Mouse (Mus musculus): ENCODE measurements around the gene Gdpgp1.
A peak's percentile ranks its signal among the peaks of the same experiment; 100 is the strongest.

Gdpgp1 gene

DNA sequence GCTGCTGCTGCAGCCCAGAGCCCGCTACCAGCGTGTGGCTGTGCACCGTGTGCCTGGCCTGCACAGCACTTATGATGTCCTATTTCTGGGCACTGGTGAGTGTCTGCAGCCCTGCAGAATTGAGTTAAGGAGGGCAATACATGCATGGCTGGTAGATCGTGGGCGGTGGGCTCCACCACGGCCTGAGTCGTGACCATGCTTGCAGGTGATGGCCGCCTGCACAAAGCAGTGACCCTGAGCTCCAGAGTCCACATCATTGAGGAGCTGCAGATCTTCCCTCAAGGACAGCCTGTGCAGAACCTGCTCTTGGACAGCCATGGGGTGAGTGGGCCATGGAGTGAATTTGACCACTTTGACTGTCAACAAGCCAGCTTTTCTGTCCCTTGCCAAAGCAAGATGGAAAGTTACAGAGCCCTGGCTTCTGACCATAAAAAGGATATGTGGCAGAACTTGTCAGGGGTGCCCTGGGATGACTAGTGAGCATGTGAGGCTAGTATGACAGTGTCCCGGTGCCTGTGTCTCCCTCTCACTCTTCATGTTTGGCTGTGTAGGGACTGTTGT lies 12.3 kb upstream of the Gdpgp1 start:
- no peak for DNase-seq (ENCODE audit: extremely low read depth, insufficient read length, low spot score)

DNA sequence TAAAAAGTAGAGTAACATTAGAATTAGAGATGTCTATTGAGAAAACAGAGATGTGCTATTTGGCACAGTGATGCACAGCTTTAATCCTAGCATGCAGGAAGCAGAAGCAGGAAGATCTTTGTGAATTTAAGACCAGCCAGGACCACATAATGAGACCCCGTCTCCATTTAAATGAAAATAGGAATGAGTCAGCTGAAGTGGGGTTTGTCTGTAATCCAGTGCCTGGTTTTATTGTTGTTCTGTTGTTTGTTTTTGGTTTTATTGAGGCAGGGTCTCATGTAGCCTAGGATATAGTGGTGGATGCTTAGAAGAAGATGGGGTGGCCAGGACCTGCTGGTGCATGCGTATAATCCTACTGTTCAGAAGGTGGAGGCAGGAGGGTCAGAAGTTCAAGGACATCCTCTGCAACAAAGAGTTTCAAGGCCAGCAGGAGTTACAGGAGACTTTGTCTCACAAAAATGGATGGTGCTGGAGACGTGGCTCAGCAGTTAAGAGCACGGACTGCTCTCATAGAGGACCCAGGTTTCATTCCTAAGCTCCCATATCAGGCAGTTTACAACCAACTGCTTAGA lies 11.4 kb upstream of the Gdpgp1 start:
- DNase-seq (ENCODE audit: extremely low read depth, insufficient read length, low spot score), result no peak

DNA sequence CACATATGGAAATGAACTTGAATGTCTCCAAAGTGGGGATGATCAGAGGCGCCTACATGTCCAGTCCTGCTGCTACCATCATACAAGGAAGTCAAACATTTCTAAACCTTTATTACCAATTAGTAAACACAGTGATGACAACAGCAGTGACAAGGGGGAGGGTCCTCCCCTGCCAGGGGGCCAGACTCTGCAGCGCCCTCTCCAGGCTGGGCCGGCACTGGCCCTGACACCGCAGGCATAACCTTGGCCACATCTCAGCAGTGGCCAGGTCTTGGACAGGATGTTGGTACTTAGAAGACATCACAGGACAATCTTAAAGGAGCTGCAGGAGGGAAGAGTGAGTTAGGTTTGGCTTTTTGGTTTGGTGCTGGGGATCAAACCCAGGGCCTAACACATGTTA lies 5.6 kb upstream of the Gdpgp1 start:
- DNase-seq (ENCODE audit: extremely low read depth, insufficient read length, low spot score), result peak; percentile 34

DNA sequence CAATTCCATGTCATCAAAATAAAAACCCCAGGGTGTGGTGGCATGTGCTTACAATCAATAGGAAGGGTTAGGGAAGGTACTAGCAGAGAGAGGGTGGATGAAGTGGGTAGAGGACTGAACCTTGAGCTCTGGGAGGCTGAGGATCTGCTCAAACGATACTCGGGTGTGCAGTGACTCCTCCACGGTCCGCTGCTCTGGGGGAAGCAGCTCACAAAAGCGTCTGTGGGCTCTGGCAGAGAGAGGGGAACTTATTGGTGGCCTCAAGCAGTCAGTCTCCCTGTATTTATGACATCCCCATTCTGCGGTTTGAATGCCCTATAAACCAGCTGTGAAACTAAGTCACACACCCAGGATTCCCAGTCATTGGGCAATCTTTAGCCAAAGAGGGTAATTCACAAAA lies 2.5 kb upstream of the Gdpgp1 start:
- no peak for DNase-seq (ENCODE audit: extremely low read depth, insufficient read length, low spot score)

DNA sequence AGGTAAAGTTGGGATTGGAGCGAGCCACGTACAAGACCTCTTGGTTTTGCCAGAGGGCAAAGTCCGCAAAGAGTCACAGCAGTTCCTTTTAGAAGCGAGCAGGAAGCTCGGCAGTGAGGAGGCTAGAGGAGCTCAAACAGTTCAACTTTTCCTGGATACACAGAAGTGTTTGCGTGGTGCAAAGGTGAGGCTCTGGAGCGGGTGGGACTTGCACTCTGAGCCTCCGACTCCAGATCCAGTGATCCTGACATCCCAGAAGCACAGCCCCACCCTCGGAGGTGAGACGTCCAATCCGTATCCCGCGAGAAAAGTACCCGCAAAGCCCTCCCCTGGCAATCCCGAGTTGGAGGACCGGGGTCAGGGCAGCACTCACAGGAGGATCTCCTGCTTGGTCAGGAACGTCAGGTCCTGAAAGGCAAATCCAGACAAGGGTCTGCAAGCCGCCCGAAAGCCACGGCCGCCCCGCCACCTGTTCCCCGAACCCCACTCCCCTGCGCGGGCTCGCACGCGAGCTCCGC lies 635 bp upstream of the Gdpgp1 start:
- no peak for DNase-seq (ENCODE audit: extremely low read depth, insufficient read length, low spot score)

DNA sequence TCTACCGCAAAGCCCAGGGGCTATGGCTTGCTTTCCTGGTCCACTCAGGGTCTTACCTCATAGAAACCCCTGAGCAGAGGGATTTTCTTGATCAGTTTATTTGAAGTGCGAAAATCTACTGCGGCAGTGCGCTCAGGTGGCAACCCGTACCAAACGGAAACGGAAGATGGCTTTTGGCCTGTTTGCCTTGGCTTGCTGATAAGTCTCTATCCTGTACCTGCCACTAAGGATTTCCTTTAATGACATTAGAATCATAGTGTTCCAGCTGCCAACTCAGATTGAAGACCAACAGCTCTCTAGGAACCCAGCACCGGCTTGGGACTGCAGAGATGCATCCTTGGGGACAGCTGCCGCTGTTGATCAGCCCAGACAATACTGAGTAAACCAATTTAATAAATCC lies 1.1 kb downstream of the Gdpgp1 start:
- no peak for DNase-seq (ENCODE audit: extremely low read depth, insufficient read length, low spot score)

DNA sequence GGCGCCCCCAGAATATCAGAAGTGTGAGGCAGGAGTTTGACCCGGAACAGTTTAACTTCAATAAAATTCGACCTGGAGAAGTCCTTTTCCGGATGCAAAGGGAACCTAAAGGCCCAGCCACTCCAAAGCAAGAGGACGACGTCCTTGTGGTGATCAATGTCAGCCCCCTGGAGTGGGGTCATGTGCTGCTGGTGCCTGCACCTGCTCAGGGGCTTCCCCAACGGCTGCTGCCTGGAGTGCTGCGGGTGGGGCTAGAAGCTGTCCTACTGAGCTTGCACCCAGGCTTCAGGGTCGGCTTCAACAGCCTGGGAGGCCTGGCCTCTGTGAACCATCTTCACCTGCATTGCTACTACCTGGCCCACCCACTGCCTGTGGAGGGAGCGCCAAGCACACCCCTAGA lies 5.9 kb downstream of the Gdpgp1 start:
- DNase-seq (ENCODE audit: extremely low read depth, insufficient read length, low spot score), result no peak

DNA sequence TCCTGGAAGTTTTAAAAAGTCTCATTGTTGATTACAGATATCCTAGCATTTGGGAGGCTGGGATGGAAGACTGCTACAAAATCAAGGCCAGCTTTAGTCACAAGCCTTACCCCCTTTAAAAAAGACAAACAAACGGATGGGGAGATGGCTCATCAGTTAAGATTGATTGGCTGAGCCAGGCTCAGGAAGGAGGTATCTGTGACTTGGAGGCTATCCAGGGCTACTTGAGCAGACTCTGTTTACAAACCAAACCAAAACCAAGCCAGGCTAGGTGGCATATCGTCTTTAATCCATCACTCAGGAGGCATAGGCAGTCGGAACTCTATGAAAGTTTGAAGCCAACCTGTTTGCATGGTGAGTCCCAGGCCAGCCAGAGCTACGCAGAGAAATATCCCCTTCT lies 9.0 kb downstream of the Gdpgp1 start:
- DNase-seq (ENCODE audit: extremely low read depth, insufficient read length, low spot score), result no peak

DNA sequence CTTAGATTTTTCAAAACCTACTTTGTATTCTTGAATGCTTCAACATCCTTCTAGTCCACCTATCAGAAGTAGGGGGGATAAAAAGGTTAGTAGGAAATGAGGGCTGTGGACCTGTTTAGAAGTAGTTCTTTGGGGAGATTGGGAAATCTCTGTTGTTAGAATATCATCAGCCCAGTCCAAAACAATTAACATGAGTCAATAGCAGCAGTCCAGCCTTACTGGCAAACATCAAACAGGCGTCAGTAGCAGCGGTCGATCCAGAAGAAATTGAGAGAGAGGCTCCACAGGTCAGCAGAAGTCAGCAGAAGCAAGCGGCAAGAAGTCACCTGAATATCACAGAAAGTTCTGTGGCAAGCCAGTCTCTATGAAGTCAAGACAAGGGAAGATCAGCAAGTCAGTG lies 12.2 kb downstream of the Gdpgp1 start:
- no peak for DNase-seq (ENCODE audit: extremely low read depth, insufficient read length, low spot score)

DNA sequence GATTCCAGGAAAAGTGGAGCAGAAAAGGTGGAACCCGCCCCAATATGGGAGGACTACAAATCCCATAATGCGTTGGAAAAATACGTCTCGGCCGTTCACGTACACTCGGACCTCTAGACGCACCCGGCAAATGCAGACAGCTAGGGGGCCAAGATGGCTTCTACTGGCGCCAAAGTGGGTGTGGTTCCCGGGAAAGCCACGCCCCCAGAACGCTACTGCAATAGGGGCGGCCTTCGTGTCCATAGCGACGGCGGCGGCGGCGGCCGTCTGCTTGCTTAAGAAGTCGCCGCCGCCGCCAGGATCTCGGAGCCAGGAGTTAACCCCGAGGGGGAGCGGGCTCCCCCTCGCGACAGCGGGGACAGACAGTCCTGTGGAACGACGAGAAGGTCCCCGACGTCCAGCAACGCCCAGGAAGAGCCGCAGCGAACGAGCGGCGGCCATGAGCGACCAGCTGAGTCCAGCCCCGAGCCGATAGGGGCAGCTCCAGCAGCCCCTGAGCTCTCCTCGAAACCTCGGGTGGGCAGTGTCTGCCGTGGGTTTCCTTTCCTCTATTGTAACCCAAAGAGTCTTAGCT lies 13.6 kb downstream of the Gdpgp1 start, which contains the start of gene Ttll13:
Gene Ttll13 (plus strand): TSS at position 229 of the 574 bp plus-strand sequence.
- peak; percentile 98 for DNase-seq (ENCODE audit: extremely low read depth, insufficient read length, low spot score)

DNA sequence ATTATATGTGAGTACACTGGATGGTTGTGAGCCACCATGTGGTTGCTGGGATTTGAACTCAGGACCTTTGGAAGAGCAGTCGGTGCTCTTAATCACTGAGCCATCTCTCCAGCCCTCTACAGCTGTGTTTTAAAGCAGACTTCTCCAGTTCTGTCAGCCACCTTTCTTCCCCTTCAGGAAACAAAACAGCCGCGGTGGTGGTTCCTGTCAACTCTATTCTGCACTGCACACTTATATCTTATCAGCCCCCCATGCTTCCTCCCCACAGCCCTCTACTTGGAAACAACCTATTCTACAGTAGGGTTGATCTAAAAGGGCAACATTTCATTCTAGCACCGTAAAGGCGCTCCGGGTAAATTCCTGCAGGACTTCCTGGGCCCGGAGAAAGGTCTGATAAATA lies 14.2 kb downstream of the Gdpgp1 start:
- DNase-seq (ENCODE audit: extremely low read depth, insufficient read length, low spot score), result no peak

DNA sequence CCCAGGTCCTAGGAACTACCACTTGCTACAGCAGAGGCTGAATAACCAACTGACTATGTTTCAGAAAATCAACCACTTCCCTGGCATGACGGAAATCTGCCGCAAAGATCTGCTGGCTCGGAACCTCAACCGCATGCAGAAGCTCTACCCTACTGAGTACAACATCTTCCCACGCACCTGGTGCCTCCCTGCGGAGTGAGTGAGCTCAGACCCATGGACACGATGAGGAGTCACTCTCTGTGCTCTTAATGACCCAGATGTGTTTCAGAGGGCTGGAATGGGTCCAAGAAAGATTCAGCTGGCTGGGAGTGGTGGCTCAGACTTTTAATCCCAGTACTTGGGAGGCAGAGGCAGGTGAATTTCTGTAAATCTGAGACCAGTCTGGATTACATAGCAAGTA lies 19.8 kb downstream of the Gdpgp1 start:
- DNase-seq (ENCODE audit: extremely low read depth, insufficient read length, low spot score), result no peak

DNA sequence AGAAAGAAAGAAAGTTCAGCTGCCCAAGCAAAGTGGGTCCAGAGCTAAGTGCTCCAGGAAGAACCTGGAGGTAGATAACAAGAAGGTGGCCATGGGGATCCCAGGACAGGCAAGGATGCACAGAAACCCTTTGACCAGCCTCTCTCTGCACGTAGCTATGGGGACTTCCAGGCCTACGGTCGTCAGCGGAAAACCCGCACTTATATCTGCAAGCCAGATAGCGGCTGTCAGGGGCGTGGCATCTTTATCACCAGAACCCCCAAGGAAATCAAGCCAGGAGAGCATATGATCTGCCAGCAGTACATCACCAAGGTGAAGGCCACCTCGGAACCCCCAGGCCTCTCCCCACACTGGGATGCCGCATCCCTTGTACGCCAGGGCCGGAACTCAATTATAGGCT lies 20.2 kb downstream of the Gdpgp1 start:
- DNase-seq (ENCODE audit: extremely low read depth, insufficient read length, low spot score), result no peak

DNA sequence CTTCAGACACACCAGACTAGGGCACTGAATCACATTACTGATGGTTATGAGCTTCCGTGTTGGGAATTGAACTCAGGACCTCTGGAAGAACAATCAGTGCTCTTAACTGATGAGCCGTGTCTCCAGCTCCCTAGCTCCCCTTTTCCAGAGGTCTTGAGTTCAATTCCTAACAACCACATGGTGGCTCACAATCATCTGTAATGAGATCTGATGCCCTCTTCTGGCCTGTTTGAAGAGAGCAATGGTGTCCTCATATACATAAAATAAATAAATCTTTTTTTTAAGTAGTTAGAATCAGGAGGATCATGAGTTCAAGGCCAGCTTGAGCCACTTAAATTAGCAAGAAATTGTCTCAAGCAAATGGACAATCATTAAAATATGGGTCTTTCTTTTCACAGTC lies 23.3 kb downstream of the Gdpgp1 start:
- DNase-seq (ENCODE audit: extremely low read depth, insufficient read length, low spot score), result no peak

DNA sequence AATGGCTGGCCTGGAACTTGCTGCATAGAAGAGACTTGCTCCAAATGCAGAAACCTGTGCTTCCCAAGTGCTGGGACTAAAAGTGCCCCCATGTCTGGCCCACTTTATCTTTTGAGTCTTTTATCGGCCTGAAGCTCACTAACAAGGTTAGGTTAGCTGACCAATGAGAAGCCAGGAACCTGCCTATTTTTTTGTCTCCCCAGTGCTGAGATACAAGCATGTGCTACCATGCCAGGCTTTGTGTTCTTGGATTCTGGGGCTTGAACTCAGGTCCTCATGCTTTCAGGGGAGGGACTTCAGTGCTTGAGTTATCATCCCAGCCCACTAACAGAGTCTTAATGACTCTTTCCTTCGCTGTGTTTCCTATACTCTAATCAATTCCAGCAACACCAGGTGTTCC lies 25.0 kb downstream of the Gdpgp1 start:
- DNase-seq (ENCODE audit: extremely low read depth, insufficient read length, low spot score), result no peak

DNA sequence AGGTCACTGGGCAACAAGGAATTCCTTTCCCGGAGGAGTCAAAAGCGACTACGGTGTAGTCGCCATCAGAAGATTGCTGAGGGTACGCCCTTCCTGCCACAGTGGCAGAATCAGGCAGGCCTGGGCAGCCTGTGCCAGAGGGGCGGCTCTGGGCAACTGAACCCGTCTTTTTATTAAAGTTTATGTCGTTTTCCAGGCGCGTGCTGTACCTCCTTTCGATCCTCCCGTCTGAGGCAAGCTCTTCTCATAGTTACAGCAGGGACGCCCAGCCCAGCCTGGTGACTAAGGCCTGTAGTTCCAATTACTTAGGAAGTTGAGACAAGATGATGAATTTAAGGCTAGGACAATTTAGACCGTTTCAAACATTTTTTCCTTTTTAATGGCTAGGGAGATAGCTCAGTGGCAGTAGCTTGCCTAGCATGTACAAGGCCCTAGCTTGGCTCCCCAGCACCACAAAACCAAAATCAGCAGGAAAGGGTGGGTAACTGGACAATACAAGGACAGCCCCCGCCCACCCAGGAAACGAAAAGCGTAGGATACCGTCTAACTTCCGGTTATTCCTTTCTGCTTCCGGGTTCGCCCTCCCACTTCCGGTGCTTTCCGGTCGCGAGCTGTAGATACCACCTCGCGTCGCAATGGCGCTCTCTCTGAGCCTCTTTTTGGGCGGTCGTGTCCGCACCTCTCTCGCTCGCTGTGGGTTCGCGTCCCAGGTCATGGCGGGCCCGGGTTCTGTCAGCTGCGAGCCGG lies 28.1 kb downstream of the Gdpgp1 start, which contains the start of gene Ngrn:
Gene Ngrn (plus strand): TSS at position 591 of the 747 bp plus-strand sequence.
- DNase-seq (ENCODE audit: extremely low read depth, insufficient read length, low spot score), result peak; percentile 75

DNA sequence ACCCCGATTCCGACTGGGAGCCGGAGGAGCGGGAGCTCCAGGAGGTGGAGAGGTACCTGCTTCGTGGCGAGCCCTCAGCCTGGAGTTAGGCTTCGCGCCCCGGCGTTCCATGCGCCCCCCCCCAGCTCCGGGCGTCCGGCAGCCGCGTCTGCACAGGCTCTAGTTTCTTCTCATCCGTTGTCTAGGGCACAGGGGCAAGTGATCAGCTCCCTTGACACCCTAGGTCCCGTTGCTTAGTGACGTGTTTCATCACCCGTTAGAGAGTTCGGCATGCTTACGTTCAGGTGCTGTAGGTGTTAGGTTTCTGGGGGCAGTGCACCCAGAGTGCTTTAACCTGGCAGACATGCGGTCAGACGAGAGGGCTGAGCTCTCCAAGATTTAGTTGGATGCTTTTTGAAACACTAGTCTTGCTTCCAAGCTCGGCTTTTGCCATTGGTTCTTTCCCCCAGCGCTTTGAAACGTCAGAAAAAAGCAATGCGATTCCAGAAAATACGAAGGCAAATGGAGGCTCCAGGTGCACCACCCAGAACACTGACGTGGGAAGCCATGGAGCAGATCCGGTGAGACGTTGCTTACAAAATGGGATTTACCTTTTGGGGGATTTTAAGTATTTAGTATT lies 28.8 kb downstream of the Gdpgp1 start:
- no peak for DNase-seq (ENCODE audit: extremely low read depth, insufficient read length, low spot score)

DNA sequence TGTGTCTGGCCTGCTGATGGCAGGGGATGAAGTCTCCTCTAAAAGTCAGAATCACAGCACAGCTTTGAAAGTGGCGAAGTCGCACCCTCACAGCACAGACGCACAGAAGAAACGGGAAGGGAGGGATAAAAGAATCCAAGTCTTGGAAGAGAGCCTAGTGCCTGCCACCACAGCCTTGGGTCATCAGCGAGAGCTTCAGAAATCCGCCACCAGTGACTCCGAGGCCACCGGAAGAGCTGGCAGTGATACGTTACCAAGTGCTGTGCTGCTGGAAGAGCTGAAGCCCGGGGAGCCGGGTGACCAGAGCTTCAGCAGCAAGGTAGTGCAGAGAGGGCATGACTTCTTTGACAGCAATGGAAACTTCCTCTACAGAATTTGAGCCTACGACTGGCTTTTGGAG lies 31.9 kb downstream of the Gdpgp1 start:
- DNase-seq (ENCODE audit: extremely low read depth, insufficient read length, low spot score), result no peak

DNA sequence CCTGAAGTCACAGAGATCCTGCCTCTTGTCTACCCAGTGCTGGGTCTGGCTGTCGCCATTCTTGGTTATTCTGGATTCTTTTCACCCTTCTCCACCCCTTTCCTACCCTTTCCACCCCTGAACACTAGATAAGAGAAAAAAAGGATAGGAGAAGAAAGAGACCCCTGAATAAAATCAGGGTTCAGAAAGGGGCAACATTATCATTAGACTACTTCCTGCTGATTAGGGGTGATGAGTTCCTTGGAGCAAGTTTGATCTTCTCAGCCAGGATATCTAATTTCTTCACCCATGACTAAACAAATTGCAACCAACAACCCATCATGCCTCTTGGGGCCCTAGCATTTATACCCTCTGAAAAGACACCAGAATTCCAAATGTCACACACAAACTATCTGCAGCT lies 35.1 kb downstream of the Gdpgp1 start:
- no peak for DNase-seq (ENCODE audit: extremely low read depth, insufficient read length, low spot score)

DNA sequence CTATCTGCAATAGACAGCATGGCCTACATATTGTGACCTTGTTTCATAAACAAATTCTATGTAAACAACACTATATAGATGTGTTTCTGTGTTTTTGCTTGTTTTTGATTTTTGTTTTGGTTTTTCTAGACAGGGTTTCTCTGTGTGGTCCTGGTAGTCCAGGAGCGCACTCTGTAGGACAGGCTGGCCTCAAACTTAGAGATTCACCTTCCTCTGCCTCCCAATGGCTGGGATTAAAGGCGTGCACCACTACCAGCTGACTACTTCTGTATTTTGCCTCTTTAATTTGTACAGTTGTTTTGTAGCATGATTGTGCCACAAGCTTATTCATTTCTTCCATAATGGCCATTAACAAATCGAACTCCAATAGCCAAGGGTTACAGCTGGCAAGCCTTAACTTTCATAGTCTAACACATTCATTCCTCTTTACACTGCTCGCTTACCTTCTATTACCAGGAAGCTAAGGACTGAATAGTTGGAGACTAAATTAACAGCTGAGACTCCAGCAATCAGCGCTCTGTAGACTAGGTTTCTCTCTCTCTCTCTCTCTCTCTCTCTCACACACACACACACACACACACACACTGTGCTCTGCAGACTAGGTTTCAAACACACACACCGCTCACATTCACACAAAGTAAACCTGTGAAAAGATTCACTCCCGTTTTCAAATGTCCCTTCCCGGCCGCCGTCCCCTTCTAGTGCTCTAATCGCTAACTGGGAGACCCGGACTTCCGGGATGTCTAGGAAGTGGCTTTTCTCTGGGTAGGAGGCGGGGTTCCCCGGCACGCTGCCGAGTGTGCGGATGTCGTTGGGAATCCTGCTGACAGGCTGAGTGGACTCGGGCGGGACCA lies 36.5 kb downstream of the Gdpgp1 start, which contains the start of gene Vps33b:
Gene Vps33b (plus strand): TSS at position 753 of the 854 bp plus-strand sequence.
- peak; percentile 87 for DNase-seq (ENCODE audit: extremely low read depth, insufficient read length, low spot score)
